Comparison of ENCODE assay signal across 8 mouse cellular contexts in genomic region chr3:157449794-157450193, GRCm38 (mm10).
DNase-seq lines count a peak whose midpoint lies in the region; ATAC-seq lines count a peak whose summit lies in the region.

No protein-coding gene starts in this region.

- no peak overlapping the region for H3K4me3 ChIP-seq in hindbrain, embryonic 10.5 days

- no peak for ATAC-seq in megakaryocyte-erythroid progenitor cell, adult 5-6 weeks (replicated peaks; ENCODE audit: low FRiP score, low TSS enrichment, poor library complexity, severe bottlenecking)

- intact Hi-C loops in left cerebral cortex, postnatal 25 days (cut with DNase I): loop anchor here (2.0 kb wide), 1 partner anchor 219 kb away; no protein-coding TSS in a partner anchor

- H3K27me3 ChIP-seq in hindbrain, embryonic 10.5 days (ENCODE audit: insufficient read depth, poor library complexity, severe bottlenecking): no peaks in the 10 kb centered on the region

- no peaks in the 10 kb centered on the region for H3K9me3 ChIP-seq in hindbrain, embryonic 10.5 days

- no peak overlapping the region for H3K27ac ChIP-seq in hindbrain, embryonic 10.5 days

- DNase-seq in adrenal gland, postnatal 10 days: peak; percentile 20
- DNase-seq in adrenal gland, adult 8-10 months: no peak
- peak; percentile 6 for DNase-seq in urinary bladder, postnatal 14 days (ENCODE audit: low spot score)
- DNase-seq in urinary bladder, adult 18-20 months (ENCODE audit: low spot score in 2 of 2): no peak
- peak; percentile 23 for DNase-seq in hindbrain, embryonic 10.5 days (ENCODE audit: low spot score)
- DNase-seq in left cerebral cortex, postnatal 25 days (ENCODE audit: low spot score in 2 of 2): peak; percentile 67 to 74
- DNase-seq in telencephalon, adult 2 months (ENCODE audit: low read depth, low spot score): peak; percentile 40

- no peaks in the 10 kb centered on the region for H3K4me1 ChIP-seq in hindbrain, embryonic 10.5 days (replicated peaks)

- H3K36me3 ChIP-seq in hindbrain, embryonic 10.5 days: no peaks in the 10 kb centered on the region

Comparison
In these comparisons a context has a peak if more than half of its experiments do, and no peak if none do; other contexts are left out.
1. DNase-seq: peak in adrenal gland, postnatal 10 days (single experiment), urinary bladder, postnatal 14 days (single experiment), hindbrain, embryonic 10.5 days (single experiment), left cerebral cortex, postnatal 25 days (2 of 2) and telencephalon, adult 2 months (single experiment); none in adrenal gland, adult 8-10 months (single experiment) and urinary bladder, adult 18-20 months (0 of 2).